ENCODE assay signal across 10 mouse cellular contexts in the genomic region with DNA sequence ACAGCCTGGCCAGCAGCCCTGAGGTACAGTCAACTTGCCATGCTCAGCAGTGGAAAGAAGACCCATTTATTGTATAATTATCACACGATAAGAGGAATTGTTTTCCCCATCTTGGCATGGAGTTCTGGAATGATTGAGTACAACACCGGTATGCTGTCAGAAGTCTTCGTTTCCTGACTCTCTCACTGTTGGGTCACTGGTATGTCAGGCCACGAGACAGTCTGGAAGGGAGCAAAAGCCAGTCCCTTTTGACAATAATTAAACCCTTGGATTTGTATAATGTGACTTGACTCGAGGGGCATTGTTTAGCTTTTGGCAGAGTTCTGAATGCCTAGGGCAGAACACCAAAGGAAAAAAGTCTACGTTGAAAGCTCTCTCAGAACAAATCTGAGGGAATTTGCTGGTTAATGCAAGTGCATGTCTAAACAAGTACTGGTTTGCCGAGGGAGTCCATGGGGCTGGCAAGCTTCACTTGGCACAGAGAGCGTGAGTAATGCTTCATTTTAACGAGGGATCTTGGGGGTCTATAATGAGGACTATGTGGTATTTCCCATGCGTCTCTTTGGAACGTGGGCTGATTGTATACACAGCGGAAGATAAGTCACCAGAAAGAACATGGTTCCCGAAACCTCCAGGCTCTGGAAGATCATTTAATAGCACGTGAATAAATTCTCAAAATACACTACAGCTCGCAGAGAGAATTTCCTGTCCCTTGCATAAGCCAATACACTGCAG.
DNase-seq lines count a peak whose midpoint lies in the region; ATAC-seq lines count a peak whose summit lies in the region.
"Had no signal": no experiment of that assay in that cellular context is flagged by ENCODE, and none has a peak within 500 bp of the region (broad histone marks: within the 10 kb centered on the region; RNA-seq: fewer than 3 reads in every experiment).

No protein-coding gene starts in this region.

- H3K4me1 ChIP-seq in heart, embryonic 16.5 days (ENCODE audit: control insufficient read depth, insufficient read depth, low read length): peaks cover 10% of the 10 kb centered on the region; the same call in 1 of the 2 replicates
- H3K4me1 ChIP-seq: liver, embryonic 15.5 days had no signal

- WGBS in heart, embryonic 16.5 days: 61% methylated on average over 15 of the region's 15 CpGs

- ATAC-seq in heart, embryonic 16.5 days (replicated peaks; ENCODE audit: extremely low read depth, insufficient read depth, low FRiP score): peak; percentile 46; the same call in 1 of the 2 replicates

- no peak overlapping the region for H3K9ac ChIP-seq in heart, embryonic 16.5 days (ENCODE audit: low read length)
- H3K9ac ChIP-seq: liver, embryonic 15.5 days; neural tube, embryonic 13.5 days had no signal

- H3K27ac ChIP-seq in heart, embryonic 16.5 days (ENCODE audit: low read length): peak overlapping the region; percentile 53
- H3K27ac ChIP-seq: liver, embryonic 15.5 days; neural tube, embryonic 13.5 days had no signal

- H3K36me3 ChIP-seq in heart, embryonic 16.5 days (ENCODE audit: control insufficient read depth, insufficient read depth): 0 out of 2 replicates have a peak, but pooled peaks cover 2% of the 10 kb centered on the region
- H3K36me3 ChIP-seq: liver, embryonic 15.5 days; neural tube, embryonic 13.5 days had no signal

- no peak overlapping the region for H3K4me2 ChIP-seq in heart, embryonic 16.5 days (ENCODE audit: low read depth, low read length)
- H3K4me2 ChIP-seq: liver, embryonic 15.5 days; neural tube, embryonic 13.5 days had no signal

- H3K4me3 ChIP-seq in heart, embryonic 16.5 days (ENCODE audit: low read length): no peak overlapping the region
- H3K4me3 ChIP-seq: liver, embryonic 15.5 days; neural tube, embryonic 13.5 days had no signal

- H3K9me3 ChIP-seq in heart, embryonic 16.5 days (replicated peaks; ENCODE audit: control insufficient read depth, low read length): no peaks in the 10 kb centered on the region
- H3K9me3 ChIP-seq: liver, embryonic 15.5 days; neural tube, embryonic 13.5 days had no signal

- H3K27me3 ChIP-seq in heart, embryonic 16.5 days (ENCODE audit: control insufficient read depth, insufficient read depth, low read length): no peaks in the 10 kb centered on the region
- H3K27me3 ChIP-seq: liver, embryonic 15.5 days; neural tube, embryonic 13.5 days had no signal

- DNase-seq in heart, postnatal 36 days: no peak
- peak; percentile 8 to 11 for DNase-seq in urinary bladder, adult 18-20 months (ENCODE audit: low spot score in 2 of 2)
- no peak for DNase-seq in urinary bladder, postnatal 25 days (ENCODE audit: low spot score)
- DNase-seq in kidney, postnatal 10 days: peak; percentile 32
- DNase-seq in thymus, postnatal 36 days: no peak
- no peak for DNase-seq in adrenal gland, postnatal 14 days
- DNase-seq in right cerebral cortex, postnatal 14 days: no peak

- intact Hi-C loops in heart, postnatal 36 days (cut with DNase I): no loop called here

Comparison
In these comparisons a context has a peak if more than half of its experiments do, and no peak if none do; other contexts are left out.
1. DNase-seq: peak in urinary bladder, adult 18-20 months (2 of 2) and kidney, postnatal 10 days (single experiment); none in heart, postnatal 36 days (0 of 2), urinary bladder, postnatal 25 days (single experiment), thymus, postnatal 36 days (0 of 2), adrenal gland, postnatal 14 days (single experiment) and right cerebral cortex, postnatal 14 days (single experiment).